Mouse (Mus musculus): ENCODE results near the gene Bcorl1. TPM values are rescaled to one million over a fixed set of nuclear protein-coding genes. Genes with fewer than 3 reads are reported as not detected.

Bcorl1 gene
- 3.8 and 4.1 TPM in 2 replicates for polyA plus RNA-seq (2015; fragmentation: Nextera tagmentation; extraction: Ambion mirVana)

- Histone ChIP-seq H3K4me3 (peak within 1 kb of the TSS; percentile 64), H3K27ac (replicated peaks) (peak within 1 kb of the TSS; percentile 50), H3K27me3 (replicated peaks) (peaks cover 51% of the 10 kb centered on the region), H3K36me3 (no peaks in the 10 kb centered on the region), H3K9ac (peak within 1 kb of the TSS; percentile 79), H3K4me1 (peaks cover 8% of the 10 kb centered on the region), H3K9me3 (no peaks in the 10 kb centered on the region), H3K4me2 (peak within 1 kb of the TSS; percentile 83)
- WGBS, result 3% methylated on average over 14 of the region's 33 CpGs
- no peak for ATAC-seq (ENCODE audit: extremely low read depth, insufficient number of reproducible peaks, low FRiP score, low TSS enrichment)
Measured at GRCm38 (mm10) chrX:48341141-48341540, at the start of gene Bcorl1. TSS of gene Bcorl1 (plus strand) at chrX:48341358.

GRCm38 (mm10) chrX:48291413-48291812, 49.7 kb upstream of the Bcorl1 start:
- Histone ChIP-seq H3K27me3 (replicated peaks) (peaks cover 21% of the 10 kb centered on the region), H3K9ac (no peak overlapping the region), H3K4me1 (no peaks in the 10 kb centered on the region), H3K9me3 (no peaks in the 10 kb centered on the region), H3K4me2 (no peak overlapping the region), H3K27ac (replicated peaks) (no peak overlapping the region), H3K4me3 (no peak overlapping the region), H3K36me3 (no peaks in the 10 kb centered on the region)
- WGBS, result 30% methylated on average over 3 of the region's 3 CpGs
- no peak for ATAC-seq (ENCODE audit: extremely low read depth, insufficient number of reproducible peaks, low FRiP score, low TSS enrichment)

DNA sequence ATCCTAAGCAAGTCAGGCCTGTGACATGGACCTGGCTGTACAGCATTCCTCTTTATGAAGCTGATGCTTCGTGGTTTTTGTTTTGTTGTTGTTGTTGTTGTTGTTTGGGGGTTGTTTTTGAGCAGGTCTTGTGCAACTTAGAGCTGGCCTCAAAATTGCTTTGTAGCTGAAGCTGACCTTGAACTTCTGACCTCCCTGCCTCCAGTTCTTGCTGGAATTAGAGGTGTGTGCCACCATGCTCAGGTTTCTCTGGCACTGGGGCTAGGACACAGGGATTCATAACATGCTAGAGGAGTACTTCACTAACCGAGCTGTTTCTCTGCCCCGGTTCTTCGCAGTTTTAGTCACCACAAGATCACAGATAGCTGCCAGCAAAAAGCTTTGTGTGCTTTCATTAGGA, 35.8 kb upstream of the Bcorl1 start:
- H3K4me2 ChIP-seq, result no peak overlapping the region
- WGBS, result 66% methylated on average over 4 of the region's 4 CpGs
- H3K4me1 ChIP-seq, result peaks cover 6% of the 10 kb centered on the region; the same call in 1 of the 2 replicates
- no peak overlapping the region for H3K9ac ChIP-seq
- no peak overlapping the region for H3K27ac ChIP-seq (replicated peaks)
- no peaks in the 10 kb centered on the region for H3K36me3 ChIP-seq
- H3K9me3 ChIP-seq, result no peaks in the 10 kb centered on the region
- H3K4me3 ChIP-seq, result no peak overlapping the region
- H3K27me3 ChIP-seq (replicated peaks), result no peaks in the 10 kb centered on the region; the same call in none of the 2 replicates
- no peak for ATAC-seq (ENCODE audit: extremely low read depth, insufficient number of reproducible peaks, low FRiP score, low TSS enrichment)

DNA sequence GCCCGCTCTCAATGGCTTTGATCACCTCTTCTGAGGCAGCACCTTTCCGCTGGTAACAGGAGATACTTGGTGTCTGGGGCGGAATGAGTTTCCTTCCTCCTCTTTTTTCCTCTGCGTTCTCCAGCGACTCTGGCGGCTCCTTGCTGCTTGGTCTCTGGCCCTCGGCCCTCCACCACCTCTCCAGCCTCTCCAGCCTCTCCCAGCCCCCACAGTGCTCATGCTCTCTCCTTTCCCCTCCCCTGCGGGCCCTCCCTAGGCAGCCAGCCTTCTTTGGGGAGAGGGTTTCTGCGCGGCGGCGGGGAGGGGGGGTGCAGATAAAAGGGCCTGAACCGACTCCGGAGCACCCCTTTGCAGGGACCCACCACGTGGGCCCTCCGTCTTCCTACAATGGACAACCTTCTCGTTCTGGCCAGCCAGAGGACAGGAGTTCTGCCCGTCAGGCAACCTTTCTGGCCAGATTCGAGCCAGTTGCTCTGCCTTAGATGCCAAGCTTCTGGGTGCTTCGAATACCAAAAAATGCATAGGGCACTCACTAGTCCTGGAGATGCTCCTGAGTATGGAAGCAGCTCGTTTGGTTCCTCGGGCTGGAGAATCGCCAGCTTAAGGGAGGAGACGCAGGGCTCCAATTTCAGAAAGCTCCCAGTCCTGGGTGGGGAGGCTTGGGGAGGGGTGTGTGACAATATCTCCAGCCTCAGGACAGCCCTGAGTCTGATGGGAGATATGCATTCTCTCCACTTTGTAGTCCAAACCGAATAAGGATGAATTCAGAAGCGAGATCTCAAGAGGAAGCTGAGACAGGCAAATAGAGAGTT, 30.2 kb upstream of the Bcorl1 start:
- 17% methylated on average over 25 of the region's 26 CpGs for WGBS
- H3K4me2 ChIP-seq, result peak overlapping the region; percentile 70
- no peak overlapping the region for H3K27ac ChIP-seq (replicated peaks)
- H3K36me3 ChIP-seq, result no peaks in the 10 kb centered on the region
- H3K4me1 ChIP-seq, result peaks cover 19% of the 10 kb centered on the region
- peak overlapping the region; percentile 75 for H3K9ac ChIP-seq
- H3K9me3 ChIP-seq, result no peaks in the 10 kb centered on the region
- no peak for ATAC-seq (ENCODE audit: extremely low read depth, insufficient number of reproducible peaks, low FRiP score, low TSS enrichment)
- peak overlapping the region; percentile 42 for H3K4me3 ChIP-seq
- peaks cover 23% of the 10 kb centered on the region for H3K27me3 ChIP-seq (replicated peaks)

DNA sequence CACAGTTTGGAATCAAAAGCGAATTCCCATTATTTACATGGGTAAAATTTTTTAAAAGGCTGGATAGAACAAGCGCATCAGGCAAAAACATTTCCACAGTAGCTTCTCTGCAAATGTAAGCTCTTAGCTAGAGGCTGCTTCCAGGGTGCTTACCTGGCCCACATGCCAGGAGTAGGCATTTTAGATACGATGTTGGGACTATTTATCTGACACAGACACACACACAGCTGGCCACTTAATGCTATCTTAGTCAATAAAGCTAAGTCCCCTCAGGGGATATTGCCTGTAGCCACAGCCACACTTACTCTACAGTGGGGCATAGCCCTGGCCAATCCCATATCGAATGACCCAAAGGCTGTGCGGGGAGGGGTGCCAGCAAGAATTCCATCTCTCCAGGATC, 29.4 kb upstream of the Bcorl1 start:
- Histone ChIP-seq H3K4me3 (no peak overlapping the region), H3K27me3 (replicated peaks) (peaks cover 32% of the 10 kb centered on the region), H3K27ac (replicated peaks) (no peak overlapping the region), H3K36me3 (no peaks in the 10 kb centered on the region), H3K9ac (no peak overlapping the region), H3K9me3 (no peaks in the 10 kb centered on the region), H3K4me1 (peaks cover 20% of the 10 kb centered on the region), H3K4me2 (no peak overlapping the region)
- ATAC-seq (ENCODE audit: extremely low read depth, insufficient number of reproducible peaks, low FRiP score, low TSS enrichment), result no peak
- 76% methylated on average over 5 of the region's 5 CpGs for WGBS

DNA sequence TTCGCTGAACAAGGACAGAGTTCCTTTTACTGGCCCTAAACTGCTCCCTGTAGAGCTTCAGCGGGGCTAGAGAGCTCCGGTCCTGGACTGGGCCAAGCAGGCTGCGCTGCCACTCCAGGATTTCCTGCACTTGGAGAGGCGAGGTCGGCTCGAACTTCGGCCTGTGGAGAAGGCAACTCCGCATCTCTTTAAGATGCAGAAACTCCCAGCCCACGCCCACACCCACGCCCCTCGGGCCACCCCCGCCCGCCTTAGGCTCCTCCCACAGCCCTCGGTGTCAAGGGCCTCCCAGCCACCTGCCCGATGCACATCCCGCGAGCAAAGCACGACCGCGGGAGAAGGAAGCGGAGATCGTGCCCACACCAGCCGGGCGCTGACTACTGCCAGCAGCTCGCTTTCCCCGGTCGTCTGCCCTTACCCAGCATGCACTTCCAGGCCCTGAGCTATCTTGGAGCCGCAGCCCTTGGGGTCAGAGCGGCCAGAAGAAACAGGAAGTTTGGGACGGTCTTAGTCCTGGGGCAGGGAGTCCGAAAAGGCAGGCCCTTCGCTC, 26.6 kb upstream of the Bcorl1 start:
- Histone ChIP-seq H3K4me2 (peak overlapping the region; percentile 67), H3K36me3 (no peaks in the 10 kb centered on the region), H3K4me1 (peaks cover 23% of the 10 kb centered on the region), H3K27ac (replicated peaks) (no peak overlapping the region), H3K27me3 (replicated peaks) (peaks cover 54% of the 10 kb centered on the region), H3K4me3 (peak overlapping the region; percentile 54), H3K9ac (peak overlapping the region; percentile 75), H3K9me3 (no peaks in the 10 kb centered on the region)
- ATAC-seq (ENCODE audit: extremely low read depth, insufficient number of reproducible peaks, low FRiP score, low TSS enrichment), result peak; percentile 84
- 9% methylated on average over 29 of the region's 33 CpGs for WGBS

DNA sequence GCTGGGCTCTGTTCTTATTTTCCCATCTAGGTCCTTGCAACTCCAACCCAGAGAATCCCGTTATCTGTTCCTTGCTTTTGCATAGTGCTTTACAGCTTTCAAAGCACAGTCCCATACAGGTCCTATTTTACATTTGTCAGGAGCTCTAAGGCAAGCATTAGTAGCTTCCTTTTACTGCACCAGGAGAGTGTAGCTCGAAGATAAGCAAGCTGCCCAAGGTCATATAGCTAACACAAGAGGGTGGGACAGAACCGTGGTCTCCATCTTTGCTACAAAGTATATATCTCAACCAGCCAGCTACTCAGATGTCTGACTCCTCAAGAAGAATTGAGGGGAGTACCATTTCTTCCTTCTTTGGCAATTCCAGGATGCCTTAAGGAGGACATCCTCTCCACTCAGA, 23.7 kb upstream of the Bcorl1 start:
- Histone ChIP-seq H3K27ac (replicated peaks) (no peak overlapping the region), H3K4me1 (0 out of 2 replicates have a peak, but pooled peaks cover 11% of the 10 kb centered on the region), H3K27me3 (replicated peaks) (peaks cover 50% of the 10 kb centered on the region), H3K9me3 (no peaks in the 10 kb centered on the region), H3K36me3 (no peaks in the 10 kb centered on the region), H3K4me3 (no peak overlapping the region), H3K9ac (no peak overlapping the region), H3K4me2 (no peak overlapping the region)
- no peak for ATAC-seq (ENCODE audit: extremely low read depth, insufficient number of reproducible peaks, low FRiP score, low TSS enrichment)
- WGBS, result 46% methylated on average over 3 of the region's 3 CpGs

GRCm38 (mm10) chrX:48318194-48318593, 23.0 kb upstream of the Bcorl1 start:
- no peak overlapping the region for H3K27ac ChIP-seq (replicated peaks)
- WGBS, result 23% methylated on average over 9 of the region's 9 CpGs
- H3K4me3 ChIP-seq, result no peak overlapping the region
- H3K27me3 ChIP-seq (replicated peaks), result peaks cover 50% of the 10 kb centered on the region
- H3K9me3 ChIP-seq, result no peaks in the 10 kb centered on the region
- H3K4me1 ChIP-seq, result 0 out of 2 replicates have a peak, but pooled peaks cover 11% of the 10 kb centered on the region
- no peak overlapping the region for H3K4me2 ChIP-seq
- H3K36me3 ChIP-seq, result no peaks in the 10 kb centered on the region
- H3K9ac ChIP-seq, result no peak overlapping the region
- no peak for ATAC-seq (ENCODE audit: extremely low read depth, insufficient number of reproducible peaks, low FRiP score, low TSS enrichment)

- H3K4me1 ChIP-seq, result 0 out of 2 replicates have a peak, but pooled peaks cover 4% of the 10 kb centered on the region
- H3K27ac ChIP-seq (replicated peaks), result 0 out of 2 replicates have a peak overlapping the region, but pooled peaks have one; percentile 8
- 5% methylated on average over 33 of the region's 35 CpGs for WGBS
- H3K4me3 ChIP-seq, result peak overlapping the region; percentile 64
- H3K4me2 ChIP-seq, result peak overlapping the region; percentile 83
- peaks cover 51% of the 10 kb centered on the region for H3K27me3 ChIP-seq (replicated peaks)
- no peaks in the 10 kb centered on the region for H3K36me3 ChIP-seq
- ATAC-seq (ENCODE audit: extremely low read depth, insufficient number of reproducible peaks, low FRiP score, low TSS enrichment), result no peak
- peak overlapping the region; percentile 79 for H3K9ac ChIP-seq
- H3K9me3 ChIP-seq, result no peaks in the 10 kb centered on the region
Measured at GRCm38 (mm10) chrX:48340441-48341049, 613 bp upstream of the Bcorl1 start.

- H3K27ac ChIP-seq (replicated peaks), result peak overlapping the region; percentile 50
- H3K9me3 ChIP-seq, result no peaks in the 10 kb centered on the region
- H3K4me3 ChIP-seq, result peak overlapping the region; percentile 64
- peaks cover 54% of the 10 kb centered on the region for H3K27me3 ChIP-seq (replicated peaks)
- peak overlapping the region; percentile 83 for H3K4me2 ChIP-seq
- peak; percentile 33 for ATAC-seq (ENCODE audit: extremely low read depth, insufficient number of reproducible peaks, low FRiP score, low TSS enrichment)
- no peaks in the 10 kb centered on the region for H3K36me3 ChIP-seq
- H3K9ac ChIP-seq, result peak overlapping the region; percentile 79
- 8% methylated on average over 26 of the region's 73 CpGs for WGBS
- peaks cover 11% of the 10 kb centered on the region for H3K4me1 ChIP-seq
Measured at GRCm38 (mm10) chrX:48341621-48342161, 533 bp downstream of the Bcorl1 start.

DNA sequence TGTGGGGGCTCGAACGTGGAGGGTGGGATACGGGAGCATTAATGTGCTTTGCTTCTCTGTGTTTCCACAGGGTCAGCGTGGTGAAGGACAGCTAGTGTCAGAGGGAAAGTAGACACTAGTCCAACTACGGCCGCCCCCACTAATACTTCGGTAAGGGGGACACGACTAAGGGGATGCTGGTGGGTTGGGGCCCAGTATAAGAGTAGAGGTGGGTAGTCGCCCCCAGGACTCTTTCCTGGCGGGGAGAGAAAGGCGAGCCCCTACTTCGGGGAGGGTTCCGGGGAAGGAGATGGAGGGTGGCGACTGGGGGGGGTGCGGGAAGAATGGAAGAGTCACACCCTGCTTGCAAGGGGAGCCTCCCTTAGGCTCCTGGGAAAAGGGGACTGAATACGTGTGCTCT, 1.6 kb downstream of the Bcorl1 start:
- WGBS, result 13% methylated on average over 16 of the region's 16 CpGs
- Histone ChIP-seq H3K9me3 (no peaks in the 10 kb centered on the region), H3K36me3 (no peaks in the 10 kb centered on the region), H3K4me2 (peak overlapping the region; percentile 83), H3K4me3 (peak overlapping the region; percentile 64), H3K9ac (peak overlapping the region; percentile 79), H3K27me3 (replicated peaks) (peaks cover 57% of the 10 kb centered on the region), H3K27ac (replicated peaks) (no peak overlapping the region), H3K4me1 (peaks cover 11% of the 10 kb centered on the region)
- no peak for ATAC-seq (ENCODE audit: extremely low read depth, insufficient number of reproducible peaks, low FRiP score, low TSS enrichment)
